17 mouse cellular contexts compared by ENCODE assay signal in the genomic region with DNA sequence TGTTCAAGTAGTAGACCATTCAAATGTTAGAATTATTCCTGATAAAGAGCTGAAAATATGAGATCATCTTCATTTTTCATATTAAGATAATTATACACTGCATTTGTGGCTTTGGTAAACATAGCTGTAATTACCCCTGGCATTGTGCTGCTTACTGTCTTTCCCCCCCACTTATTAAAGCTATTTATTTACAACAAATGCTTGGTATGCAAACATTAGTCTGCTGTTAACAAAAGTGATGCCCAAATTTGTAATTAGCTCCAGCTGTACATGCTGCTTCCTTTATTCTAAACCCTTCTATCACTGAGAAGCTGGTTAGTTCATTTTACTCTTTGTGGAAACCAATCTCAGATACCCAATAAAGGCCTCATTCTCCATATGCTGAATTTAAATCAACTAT.
"Had no signal": no experiment of that assay in that cellular context is flagged by ENCODE, and none has a peak within 500 bp of the region (broad histone marks: within the 10 kb centered on the region; RNA-seq: fewer than 3 reads in every experiment).

No protein-coding gene starts in this region.

- H3K9me3 ChIP-seq: lung, embryonic 15.5 days; megakaryocyte, embryonic 14.5 days; midbrain, embryonic 13.5 days; midbrain, embryonic 15.5 days; neural tube, embryonic 13.5 days; stomach, embryonic 15.5 days had no signal

- H3K36me3 ChIP-seq: lung, embryonic 15.5 days; midbrain, embryonic 13.5 days; midbrain, embryonic 15.5 days; neural tube, embryonic 13.5 days; stomach, embryonic 15.5 days had no signal

- DNase-seq: lung, adult 2 months; lung, postnatal 14 days; lung, postnatal 36 days; right cerebral cortex, postnatal 14 days; thymus, adult 2 months; thymus, postnatal 25 days; thymus, postnatal 4 days had no signal

- H3K4me3 ChIP-seq: lung, embryonic 15.5 days; megakaryocyte, embryonic 14.5 days; midbrain, embryonic 13.5 days; midbrain, embryonic 15.5 days; neural tube, embryonic 13.5 days; stomach, embryonic 15.5 days had no signal

- ATAC-seq: lung, postnatal 0 days; midbrain, embryonic 13.5 days; midbrain, embryonic 15.5 days had no signal

- H3K9ac ChIP-seq: lung, embryonic 15.5 days; midbrain, embryonic 13.5 days; midbrain, embryonic 15.5 days; neural tube, embryonic 13.5 days; stomach, embryonic 15.5 days had no signal

- H3K4me1 ChIP-seq: lung, embryonic 15.5 days; megakaryocyte, embryonic 14.5 days; midbrain, embryonic 13.5 days; midbrain, embryonic 15.5 days; neural tube, embryonic 13.5 days; stomach, embryonic 15.5 days had no signal

- H3K27ac ChIP-seq: lung, embryonic 15.5 days; macrophage; midbrain, embryonic 13.5 days; midbrain, embryonic 15.5 days; neural tube, embryonic 13.5 days; stomach, embryonic 15.5 days; stomach, postnatal 0 days had no signal

- H3K4me2 ChIP-seq: lung, embryonic 15.5 days; midbrain, embryonic 11.5 days; midbrain, embryonic 13.5 days; midbrain, embryonic 15.5 days; neural tube, embryonic 13.5 days; stomach, embryonic 15.5 days had no signal

- H3K27me3 ChIP-seq: lung, embryonic 15.5 days; megakaryocyte, embryonic 14.5 days; midbrain, embryonic 13.5 days; midbrain, embryonic 15.5 days; neural tube, embryonic 13.5 days; stomach, embryonic 15.5 days had no signal
